Mouse (Mus musculus): ENCODE results near the gene Hist1h4f. TPM values are rescaled to one million over a fixed set of nuclear protein-coding genes. Genes with fewer than 3 reads are reported as not detected.
"Not testable (repeated sequence)": the region's sequence is repeated elsewhere in the genome, so short reads cannot be mapped to it uniquely, and the experiment has no call there.

The Hist1h4f gene
- polyA plus RNA-seq, 1 experiment from 2014 or later, result 1.7 TPM

DNA sequence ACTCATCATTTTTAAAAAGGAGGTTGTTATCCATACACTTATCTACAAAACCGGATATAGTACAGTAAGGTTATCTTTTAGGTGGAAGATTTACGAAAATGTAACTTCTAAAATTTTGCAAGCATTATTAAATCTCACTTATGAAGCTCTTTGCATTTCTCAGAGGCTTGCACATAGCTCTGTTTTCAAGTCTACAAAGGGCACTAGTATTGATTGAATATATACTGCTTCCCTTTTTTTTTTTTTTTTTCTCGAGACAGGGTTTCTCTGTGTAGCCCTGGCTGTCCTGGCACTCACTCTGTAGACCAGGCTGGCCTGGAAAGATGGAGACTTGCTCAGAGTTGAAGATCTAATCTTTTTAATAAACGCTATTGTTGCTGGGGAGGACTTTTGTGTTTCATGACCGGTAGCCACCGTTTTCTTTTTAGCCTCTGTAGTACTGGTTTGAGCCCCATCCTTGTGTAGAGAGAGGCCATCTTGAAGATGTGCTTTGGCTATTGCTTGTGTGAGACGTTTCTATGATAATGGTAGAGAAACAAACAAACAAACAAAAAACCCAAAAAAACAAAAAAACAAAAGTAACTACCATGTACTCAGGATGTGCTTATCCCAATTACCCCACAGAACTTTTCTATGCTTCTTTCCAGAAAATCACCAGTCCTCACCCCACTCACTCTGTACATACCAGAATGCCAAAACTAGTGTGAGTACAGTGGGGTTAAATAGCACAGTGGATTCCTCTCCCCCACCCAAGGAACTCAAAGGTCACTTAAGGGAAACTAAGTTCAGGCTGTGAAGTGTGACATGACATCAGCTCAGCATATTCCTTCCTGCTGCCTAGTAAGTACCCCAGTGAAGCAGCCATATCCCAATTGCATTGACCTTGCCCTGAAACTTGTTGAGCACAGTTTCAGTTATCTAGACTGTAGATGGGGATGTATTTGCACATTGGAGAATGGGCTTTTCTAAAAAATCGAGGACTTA, 775 bp upstream of the Hist1h4f start:
- H3K27me3 ChIP-seq, result no peaks in the 10 kb centered on the region
- H3K27ac ChIP-seq (replicated peaks), result peak overlapping the region; percentile 92
- 55% methylated on average over 8 of the region's 8 CpGs for WGBS
- ATAC-seq (ENCODE audit: insufficient number of reproducible peaks, low FRiP score, low TSS enrichment, low read depth), result no peak
- no peaks in the 10 kb centered on the region for H3K36me3 ChIP-seq
- H3K4me3 ChIP-seq (replicated peaks), result peak overlapping the region; percentile 51
- no peaks in the 10 kb centered on the region for H3K9me3 ChIP-seq (replicated peaks)
- peak overlapping the region; percentile 61 for H3K4me2 ChIP-seq (replicated peaks)
- H3K9ac ChIP-seq, result no peak overlapping the region
- H3K4me1 ChIP-seq, result peaks cover 27% of the 10 kb centered on the region

- H3K4me1 ChIP-seq, result peaks cover 22% of the 10 kb centered on the region
- H3K9me3 ChIP-seq (replicated peaks), result no peaks in the 10 kb centered on the region
- peak overlapping the region; percentile 51 for H3K4me3 ChIP-seq (replicated peaks)
- H3K27me3 ChIP-seq, result no peaks in the 10 kb centered on the region
- ATAC-seq (ENCODE audit: insufficient number of reproducible peaks, low FRiP score, low TSS enrichment, low read depth), result no peak
- peak overlapping the region; percentile 61 for H3K4me2 ChIP-seq (replicated peaks)
- 8% methylated on average over 3 of the region's 3 CpGs for WGBS
- H3K36me3 ChIP-seq, result no peaks in the 10 kb centered on the region
- H3K27ac ChIP-seq (replicated peaks), result peak overlapping the region; percentile 92
- peak overlapping the region; percentile 28; the same call in 1 of the 2 replicates for H3K9ac ChIP-seq
These were observed 695 bp downstream of the Hist1h4f start for GRCm38 (mm10) chr13:23550761-23551145.

DNA sequence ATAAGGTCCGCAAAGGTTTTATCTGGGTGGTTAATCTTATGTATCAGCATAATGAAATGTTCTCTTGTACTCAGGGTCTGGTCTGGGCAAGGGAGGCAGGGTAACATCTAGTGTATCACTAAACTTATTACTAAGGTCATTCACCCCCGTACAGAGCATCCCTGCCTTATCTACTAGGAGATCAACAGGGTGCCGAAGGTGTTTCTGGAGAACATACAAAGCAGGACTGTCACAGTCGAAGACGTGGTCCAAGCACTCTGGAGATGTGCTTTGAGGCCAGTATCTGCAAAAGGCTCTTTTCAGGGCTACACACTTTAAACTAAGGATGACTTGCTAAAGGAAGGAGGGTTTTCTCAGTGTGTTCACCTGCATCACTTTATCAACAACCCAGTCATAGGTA, 4.8 kb downstream of the Hist1h4f start:
- H3K36me3 ChIP-seq, result no peaks in the 10 kb centered on the region
- no peaks in the 10 kb centered on the region for H3K27me3 ChIP-seq
- WGBS, result 75% methylated on average over 5 of the region's 5 CpGs
- no peak overlapping the region for H3K9ac ChIP-seq
- H3K4me3 ChIP-seq (replicated peaks), result no peak overlapping the region
- H3K4me1 ChIP-seq, result peaks cover 12% of the 10 kb centered on the region; the same call in 1 of the 2 replicates
- no peaks in the 10 kb centered on the region for H3K9me3 ChIP-seq (replicated peaks)
- no peak overlapping the region for H3K27ac ChIP-seq (replicated peaks)
- no peak overlapping the region for H3K4me2 ChIP-seq (replicated peaks)
- ATAC-seq (ENCODE audit: insufficient number of reproducible peaks, low FRiP score, low TSS enrichment, low read depth), result no peak

GRCm38 (mm10) chr13:23544787-23545120, 6.7 kb downstream of the Hist1h4f start:
- Histone ChIP-seq H3K4me2 (replicated peaks) (peak overlapping the region; percentile 70), H3K4me3 (replicated peaks) (peak overlapping the region; percentile 50), H3K27ac (replicated peaks) (peak overlapping the region; percentile 95; the same call in 1 of the 2 replicates)
- not testable (repeated sequence) for H3K4me1 ChIP-seq; H3K27me3 ChIP-seq; ATAC-seq (ENCODE audit: insufficient number of reproducible peaks, low FRiP score, low TSS enrichment, low read depth); H3K36me3 ChIP-seq; H3K9me3 ChIP-seq (replicated peaks); H3K9ac ChIP-seq
- WGBS, result under 1% methylated on average over 13 of the region's 14 CpGs

- H3K9ac ChIP-seq, result peak within 1 kb of the TSS; percentile 47
- no peaks in the 10 kb centered on the region for H3K9me3 ChIP-seq (replicated peaks)
- H3K4me3 ChIP-seq (replicated peaks), result peak within 1 kb of the TSS; percentile 50
- ATAC-seq (ENCODE audit: insufficient number of reproducible peaks, low FRiP score, low TSS enrichment, low read depth), result peak; percentile 91
- 2% methylated on average over 23 of the region's 45 CpGs for WGBS
- peak within 1 kb of the TSS; percentile 95 for H3K27ac ChIP-seq (replicated peaks)
- H3K36me3 ChIP-seq, result no peaks in the 10 kb centered on the region
- H3K4me2 ChIP-seq (replicated peaks), result peak within 1 kb of the TSS; percentile 70
- no peaks in the 10 kb centered on the region for H3K27me3 ChIP-seq
- peaks cover 4% of the 10 kb centered on the region; the same call in 1 of the 2 replicates for H3K4me1 ChIP-seq
These were observed 7.3 kb downstream of the Hist1h4f start, which contains the start of gene Hist1h3f for GRCm38 (mm10) chr13:23543965-23544786. TSS of gene Hist1h3f (plus strand) at chr13:23544052.

DNA sequence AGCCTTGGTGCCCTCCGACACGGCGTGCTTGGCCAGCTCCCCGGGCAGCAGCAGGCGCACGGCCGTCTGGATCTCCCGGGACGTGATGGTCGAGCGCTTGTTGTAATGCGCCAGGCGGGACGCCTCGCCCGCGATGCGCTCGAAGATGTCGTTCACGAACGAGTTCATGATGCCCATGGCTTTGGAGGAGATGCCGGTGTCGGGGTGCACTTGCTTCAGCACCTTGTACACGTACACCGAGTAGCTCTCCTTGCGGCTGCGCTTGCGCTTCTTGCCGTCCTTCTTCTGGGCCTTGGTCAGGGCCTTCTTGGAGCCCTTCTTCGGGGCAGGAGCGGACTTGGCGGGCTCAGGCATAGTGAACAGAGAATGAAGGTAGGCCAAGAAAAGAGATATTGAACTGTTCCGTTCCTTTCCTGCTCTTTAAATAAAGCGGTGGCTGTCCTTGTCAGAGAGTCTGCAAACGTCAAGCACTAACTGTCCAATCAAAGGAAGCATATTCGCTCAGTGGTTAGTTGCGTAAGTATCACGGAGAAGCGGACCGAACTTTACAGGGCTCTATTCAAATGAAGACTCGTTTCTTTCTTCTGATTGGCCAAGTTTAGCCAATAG, 8.3 kb downstream of the Hist1h4f start, which contains the start of gene Hist1h2bh:
Hist1h2bh (minus strand) TSS at position 394 of the 609 bp plus-strand sequence.
- WGBS, result under 1% methylated on average over 38 of the region's 42 CpGs
- not testable (repeated sequence) for H3K9me3 ChIP-seq (replicated peaks); H3K27me3 ChIP-seq

GRCm38 (mm10) chr13:23542225-23542980, 9.0 kb downstream of the Hist1h4f start:
- not testable (repeated sequence) for H3K36me3 ChIP-seq; ATAC-seq (ENCODE audit: insufficient number of reproducible peaks, low FRiP score, low TSS enrichment, low read depth); H3K27me3 ChIP-seq; H3K4me1 ChIP-seq; H3K9me3 ChIP-seq (replicated peaks)
- WGBS, result 3% methylated on average over 3 of the region's 3 CpGs
- Histone ChIP-seq H3K4me2 (replicated peaks) (peak overlapping the region; percentile 70), H3K27ac (replicated peaks) (peak overlapping the region; percentile 87), H3K9ac (peak overlapping the region; percentile 39), H3K4me3 (replicated peaks) (peak overlapping the region; percentile 50)

More for the DNA sequence above, 8.3 kb downstream of the Hist1h4f start, which contains the start of gene Hist1h2bh:
- peak within 1 kb of the TSS; percentile 95 for H3K27ac ChIP-seq (replicated peaks)
- ATAC-seq (ENCODE audit: insufficient number of reproducible peaks, low FRiP score, low TSS enrichment, low read depth), result peak; percentile 93
- not testable (repeated sequence) for H3K36me3 ChIP-seq, H3K4me1 ChIP-seq
- peak within 1 kb of the TSS; percentile 50 for H3K4me3 ChIP-seq (replicated peaks)
- H3K9ac ChIP-seq, result peak within 1 kb of the TSS; percentile 39
- peak within 1 kb of the TSS; percentile 70 for H3K4me2 ChIP-seq (replicated peaks)

GRCm38 (mm10) chr13:23541497-23541896, 10.0 kb downstream of the Hist1h4f start:
- Histone ChIP-seq H3K27me3 (no peaks in the 10 kb centered on the region), H3K4me2 (replicated peaks) (no peak overlapping the region), H3K27ac (replicated peaks) (no peak overlapping the region), H3K9ac (no peak overlapping the region), H3K4me1 (peaks cover 6% of the 10 kb centered on the region; the same call in 1 of the 2 replicates), H3K4me3 (replicated peaks) (no peak overlapping the region), H3K9me3 (replicated peaks) (no peaks in the 10 kb centered on the region), H3K36me3 (no peaks in the 10 kb centered on the region)
- 86% methylated on average over 3 of the region's 3 CpGs for WGBS
- no peak for ATAC-seq (ENCODE audit: insufficient number of reproducible peaks, low FRiP score, low TSS enrichment, low read depth)

DNA sequence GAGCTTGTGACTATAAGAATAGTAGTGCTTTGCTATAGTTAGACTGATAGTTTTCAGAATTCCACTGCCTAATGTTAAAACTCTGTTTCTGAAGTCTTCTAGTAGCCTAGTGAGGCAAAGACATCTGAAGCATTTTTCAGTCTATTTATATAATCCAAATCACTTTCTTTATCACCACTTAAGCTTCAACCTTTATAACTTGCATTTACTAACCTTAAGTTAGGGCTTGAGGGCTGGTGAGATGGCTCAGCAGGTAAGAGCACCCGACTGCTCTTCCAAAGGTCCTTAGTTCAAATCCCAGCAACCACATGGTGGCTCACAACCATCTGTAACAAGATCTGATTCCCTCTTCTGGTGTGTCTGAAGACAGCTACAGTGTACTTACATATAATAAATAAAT, 11.6 kb downstream of the Hist1h4f start:
- not testable (repeated sequence) for H3K9ac ChIP-seq; H3K4me2 ChIP-seq (replicated peaks); H3K4me3 ChIP-seq (replicated peaks); H3K36me3 ChIP-seq; H3K9me3 ChIP-seq (replicated peaks); H3K27me3 ChIP-seq; H3K27ac ChIP-seq (replicated peaks); ATAC-seq (ENCODE audit: insufficient number of reproducible peaks, low FRiP score, low TSS enrichment, low read depth)
- WGBS, result 81% methylated on average over 1 of the region's 1 CpGs
- peaks cover 13% of the 10 kb centered on the region; the same call in 1 of the 2 replicates for H3K4me1 ChIP-seq

- no peaks in the 10 kb centered on the region for H3K9me3 ChIP-seq (replicated peaks)
- no peaks in the 10 kb centered on the region for H3K27me3 ChIP-seq
- whole genome bisulfite sequencing, result 51% methylated on average over 5 of the region's 5 CpGs
- no peak overlapping the region for H3K27ac ChIP-seq (replicated peaks)
- H3K9ac ChIP-seq, result no peak overlapping the region
- H3K4me3 ChIP-seq (replicated peaks), result no peak overlapping the region
- H3K4me2 ChIP-seq (replicated peaks), result no peak overlapping the region
- no peak for ATAC-seq (ENCODE audit: insufficient number of reproducible peaks, low FRiP score, low TSS enrichment, low read depth)
- peaks cover 21% of the 10 kb centered on the region for H3K4me1 ChIP-seq
- H3K36me3 ChIP-seq, result no peaks in the 10 kb centered on the region
These were observed 13.2 kb downstream of the Hist1h4f start for GRCm38 (mm10) chr13:23538249-23538648.

All from embryonic facial prominence, embryonic 15.5 days (tissue).